Mouse (Mus musculus): ENCODE measurements at regions not wholly inside any gene's neighbourhood (a gene's known extent, or its start where the extent isn't known, plus 50 kb on each side); places are given as distances from the start of the nearest gene placed in this dataset.

DNA sequence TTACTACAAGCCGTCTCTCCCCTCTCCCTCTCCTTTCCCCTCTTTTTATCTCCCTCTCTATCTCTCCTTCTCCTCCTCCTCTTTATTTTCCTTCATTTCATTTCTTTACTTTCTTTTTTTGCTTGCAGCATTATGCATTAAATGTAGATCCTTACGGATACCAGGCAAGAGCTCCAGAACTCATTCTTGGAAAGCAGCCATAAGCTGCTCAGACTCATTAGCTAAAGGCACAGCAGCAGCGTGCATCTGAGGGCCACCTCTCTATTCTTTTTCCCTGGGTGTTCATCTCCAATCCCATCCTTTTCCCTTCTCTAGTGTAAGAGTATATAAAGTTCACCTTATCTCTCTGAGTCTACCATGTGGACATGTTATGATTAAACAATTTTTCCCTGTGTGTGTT is 149.4 kb upstream of the Ccdc122 start:
- H3K9me3 ChIP-seq (ENCODE audit: control insufficient read depth, insufficient read depth, low read depth, low read length): no peaks in the 10 kb centered on the region
- no peak for TF ChIP-seq HCFC1 (IDR thresholded peaks at IDR 0.05; ENCODE audit: borderline replicate concordance, insufficient read depth, low read length)
- TF ChIP-seq CHD2 (IDR thresholded peaks at IDR 0.05; ENCODE audit: low read depth, low read length): no peak
- no peak for TF ChIP-seq ZNF384 (IDR thresholded peaks at IDR 0.05; ENCODE audit: low read depth, low read length)
- TF ChIP-seq ZC3H11A (IDR thresholded peaks at IDR 0.05; ENCODE audit: borderline replicate concordance, low read depth, low read length): no peak
- no peak for TF ChIP-seq MAFK (IDR thresholded peaks at IDR 0.05; ENCODE audit: insufficient read depth, low read depth, low read length)
- no peak overlapping the region for H3K27ac ChIP-seq (ENCODE audit: insufficient read depth, low read depth, low read length, poor library complexity, severe bottlenecking)
- DNase-seq (ENCODE audit: low read depth, low spot score): no peak
- in situ Hi-C loops (cut with MboI; ENCODE audit: low sequenced_read_pairs in 2 of 2, unreplicated experiment in 2 of 2): loop anchor here in 1 of 2 experiments (25.0 kb wide), 1 partner anchor 375 kb away; no protein-coding TSS in a partner anchor
- H3K4me1 ChIP-seq (ENCODE audit: control insufficient read depth in 2 of 2, insufficient read depth in 2 of 2, low read length in 2 of 2, poor library complexity in 1 of 2): no peaks in the 10 kb centered on the region
- H3K9ac ChIP-seq (ENCODE audit: insufficient read depth, low read depth, low read length, poor library complexity, severe bottlenecking): no peak overlapping the region
- H3K36me3 ChIP-seq (ENCODE audit: control insufficient read depth, insufficient read depth, low read length, poor library complexity, severe bottlenecking): no peaks in the 10 kb centered on the region
- no peak overlapping the region for H3K4me3 ChIP-seq (ENCODE audit: insufficient read depth in 1 of 2, low read depth in 1 of 2, low read length in 2 of 2, poor library complexity in 1 of 2, severe bottlenecking in 1 of 2)

DNA sequence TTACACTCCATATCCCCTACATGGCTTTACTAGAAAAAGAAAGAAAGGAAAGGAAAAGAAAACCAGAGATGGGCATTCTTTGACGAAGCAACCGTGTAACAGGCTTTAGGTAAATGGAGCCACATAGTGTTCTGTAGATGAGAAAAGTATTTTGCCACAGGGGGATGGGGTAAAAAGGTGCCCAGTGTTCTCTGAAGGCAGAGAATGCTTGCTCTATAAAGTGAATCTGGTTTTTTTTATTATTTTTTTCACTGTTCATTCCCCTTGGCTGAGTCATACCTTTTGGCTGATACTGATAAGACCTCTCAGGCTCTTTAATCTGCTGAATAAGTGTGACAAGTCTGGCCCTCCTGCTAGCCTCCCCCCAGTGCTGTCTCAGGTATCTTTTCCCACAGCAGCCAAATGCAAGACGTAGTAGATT is 153.3 kb upstream of the Ccdc122 start:
- Histone ChIP-seq H3K27ac (ENCODE audit: insufficient read depth, low read depth, low read length, poor library complexity, severe bottlenecking) (no peak overlapping the region), H3K4me1 (ENCODE audit: control insufficient read depth in 2 of 2, insufficient read depth in 2 of 2, low read length in 2 of 2, poor library complexity in 1 of 2) (no peaks in the 10 kb centered on the region), H3K9me3 (ENCODE audit: control insufficient read depth, insufficient read depth, low read depth, low read length) (no peaks in the 10 kb centered on the region), H3K4me3 (ENCODE audit: insufficient read depth in 1 of 2, low read depth in 1 of 2, low read length in 2 of 2, poor library complexity in 1 of 2, severe bottlenecking in 1 of 2) (no peak overlapping the region), H3K36me3 (ENCODE audit: control insufficient read depth, insufficient read depth, low read length, poor library complexity, severe bottlenecking) (no peaks in the 10 kb centered on the region), H3K9ac (ENCODE audit: insufficient read depth, low read depth, low read length, poor library complexity, severe bottlenecking) (no peak overlapping the region)
- in situ Hi-C loops (cut with MboI; ENCODE audit: low sequenced_read_pairs in 2 of 2, unreplicated experiment in 2 of 2): loop anchor here in 1 of 2 experiments (25.0 kb wide), 1 partner anchor 371 kb away; no protein-coding TSS in a partner anchor
- no peak for DNase-seq (ENCODE audit: low read depth, low spot score)
- TF ChIP-seq CHD2 (IDR thresholded peaks at IDR 0.05; ENCODE audit: low read depth, low read length) (no peak), ZC3H11A (IDR thresholded peaks at IDR 0.05; ENCODE audit: borderline replicate concordance, low read depth, low read length) (no peak), ZNF384 (IDR thresholded peaks at IDR 0.05; ENCODE audit: low read depth, low read length) (no peak)

DNA sequence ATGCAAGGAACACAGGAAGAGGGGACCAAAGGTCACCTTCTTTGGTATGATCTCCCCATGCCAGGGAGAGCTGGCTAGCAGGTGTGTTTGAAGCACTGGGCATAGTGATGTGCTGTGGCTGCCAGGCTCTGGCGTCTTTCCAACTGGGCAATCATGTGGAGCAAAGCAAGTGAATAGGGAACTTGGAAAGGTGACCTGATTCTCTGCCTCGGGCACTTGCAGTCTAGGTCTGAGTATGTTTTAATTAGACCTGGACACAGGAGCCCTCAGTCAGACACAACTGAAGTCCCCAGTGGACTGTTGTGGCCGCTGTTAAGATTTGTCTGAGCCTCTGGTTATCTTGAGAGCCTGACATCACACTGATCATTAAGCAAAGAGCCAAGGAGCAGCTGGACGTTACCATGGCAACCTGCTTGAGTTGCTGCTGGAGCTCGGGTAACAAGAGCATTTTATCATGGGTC is 153.8 kb upstream of the Ccdc122 start:
- no peak overlapping the region for H3K27ac ChIP-seq (ENCODE audit: insufficient read depth, low read depth, low read length, poor library complexity, severe bottlenecking)
- DNase-seq (ENCODE audit: low read depth, low spot score): peak; percentile 17

DNA sequence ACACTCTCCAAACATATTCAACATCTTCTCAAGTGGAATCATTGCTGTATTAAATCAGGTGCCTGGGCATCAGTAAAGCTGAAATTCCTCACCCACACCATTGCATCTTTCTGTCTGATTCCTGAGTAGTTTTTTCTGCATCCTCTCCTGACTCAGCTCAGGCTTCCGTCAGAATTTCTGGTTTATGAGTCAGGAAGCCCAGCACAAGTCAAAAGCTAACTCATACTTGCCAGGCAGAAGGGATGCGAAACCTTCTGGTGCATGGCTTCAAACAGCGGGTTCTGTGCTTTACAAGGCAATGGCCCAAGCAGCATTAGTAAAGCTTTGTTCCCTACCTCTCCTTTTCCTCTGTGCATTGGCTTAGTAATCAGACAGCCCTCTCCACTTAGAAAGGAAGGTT is 155.7 kb upstream of the Ccdc122 start:
- Histone ChIP-seq H3K27ac (ENCODE audit: insufficient read depth, low read depth, low read length, poor library complexity, severe bottlenecking) (no peak overlapping the region), H3K36me3 (ENCODE audit: control insufficient read depth, insufficient read depth, low read length, poor library complexity, severe bottlenecking) (no peaks in the 10 kb centered on the region), H3K9ac (ENCODE audit: insufficient read depth, low read depth, low read length, poor library complexity, severe bottlenecking) (no peak overlapping the region), H3K9me3 (ENCODE audit: control insufficient read depth, insufficient read depth, low read depth, low read length) (no peaks in the 10 kb centered on the region), H3K4me3 (ENCODE audit: insufficient read depth in 1 of 2, low read depth in 1 of 2, low read length in 2 of 2, poor library complexity in 1 of 2, severe bottlenecking in 1 of 2) (no peak overlapping the region), H3K4me1 (ENCODE audit: control insufficient read depth in 2 of 2, insufficient read depth in 2 of 2, low read length in 2 of 2, poor library complexity in 1 of 2) (no peaks in the 10 kb centered on the region)
- in situ Hi-C loops (cut with MboI; ENCODE audit: low sequenced_read_pairs in 2 of 2, unreplicated experiment in 2 of 2): loop anchor here in 1 of 2 experiments (25.0 kb wide), 1 partner anchor 369 kb away; no protein-coding TSS in a partner anchor
- no peak for TF ChIP-seq CHD2 (IDR thresholded peaks at IDR 0.05; ENCODE audit: low read depth, low read length)
- TF ChIP-seq ZNF384 (IDR thresholded peaks at IDR 0.05; ENCODE audit: low read depth, low read length): no peak
- no peak for TF ChIP-seq MAFK (IDR thresholded peaks at IDR 0.05; ENCODE audit: insufficient read depth, low read depth, low read length)
- TF ChIP-seq ZC3H11A (IDR thresholded peaks at IDR 0.05; ENCODE audit: borderline replicate concordance, low read depth, low read length): no peak
- TF ChIP-seq HCFC1 (IDR thresholded peaks at IDR 0.05; ENCODE audit: borderline replicate concordance, insufficient read depth, low read length): no peak
- DNase-seq (ENCODE audit: low read depth, low spot score): no peak

More for the DNA sequence above, 153.8 kb upstream of the Ccdc122 start:
- Histone ChIP-seq H3K9ac (ENCODE audit: insufficient read depth, low read depth, low read length, poor library complexity, severe bottlenecking) (no peak overlapping the region), H3K4me3 (ENCODE audit: insufficient read depth in 1 of 2, low read depth in 1 of 2, low read length in 2 of 2, poor library complexity in 1 of 2, severe bottlenecking in 1 of 2) (no peak overlapping the region), H3K9me3 (ENCODE audit: control insufficient read depth, insufficient read depth, low read depth, low read length) (no peaks in the 10 kb centered on the region), H3K4me1 (ENCODE audit: control insufficient read depth in 2 of 2, insufficient read depth in 2 of 2, low read length in 2 of 2, poor library complexity in 1 of 2) (no peaks in the 10 kb centered on the region), H3K36me3 (ENCODE audit: control insufficient read depth, insufficient read depth, low read length, poor library complexity, severe bottlenecking) (no peaks in the 10 kb centered on the region)
- TF ChIP-seq CHD2 (IDR thresholded peaks at IDR 0.05; ENCODE audit: low read depth, low read length): no peak
- TF ChIP-seq MAFK (IDR thresholded peaks at IDR 0.05; ENCODE audit: insufficient read depth, low read depth, low read length): no peak
- TF ChIP-seq ZNF384 (IDR thresholded peaks at IDR 0.05; ENCODE audit: low read depth, low read length): no peak
- TF ChIP-seq HCFC1 (IDR thresholded peaks at IDR 0.05; ENCODE audit: borderline replicate concordance, insufficient read depth, low read length): no peak
- no peak for TF ChIP-seq ZC3H11A (IDR thresholded peaks at IDR 0.05; ENCODE audit: borderline replicate concordance, low read depth, low read length)
- in situ Hi-C loops (cut with MboI; ENCODE audit: low sequenced_read_pairs in 2 of 2, unreplicated experiment in 2 of 2): loop anchor here in 1 of 2 experiments (25.0 kb wide), 1 partner anchor 370 kb away; no protein-coding TSS in a partner anchor
